Mouse (Mus musculus): ENCODE data around the gene Gh.

Gh gene

DNA sequence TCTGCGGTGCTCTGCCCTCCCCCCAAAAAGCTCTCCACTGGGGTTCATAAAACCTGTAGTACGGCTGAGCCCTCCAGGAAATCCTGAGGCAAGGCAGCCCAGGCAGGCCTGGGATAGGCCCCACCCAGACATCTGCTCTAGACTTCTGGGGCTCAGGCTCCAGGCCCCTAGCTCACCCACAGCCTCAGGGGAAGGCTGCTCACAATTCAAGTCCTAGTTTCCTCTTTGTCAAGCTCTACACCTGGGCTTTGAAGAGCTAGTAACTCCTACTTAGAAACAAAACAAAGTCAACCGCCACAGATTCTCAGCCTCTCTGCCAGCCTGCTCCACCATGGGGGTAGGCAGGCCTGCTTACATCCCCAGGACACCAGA lies 32.6 kb downstream of the Gh start:
- no peak for DNase-seq (ENCODE audit: low spot score)

DNA sequence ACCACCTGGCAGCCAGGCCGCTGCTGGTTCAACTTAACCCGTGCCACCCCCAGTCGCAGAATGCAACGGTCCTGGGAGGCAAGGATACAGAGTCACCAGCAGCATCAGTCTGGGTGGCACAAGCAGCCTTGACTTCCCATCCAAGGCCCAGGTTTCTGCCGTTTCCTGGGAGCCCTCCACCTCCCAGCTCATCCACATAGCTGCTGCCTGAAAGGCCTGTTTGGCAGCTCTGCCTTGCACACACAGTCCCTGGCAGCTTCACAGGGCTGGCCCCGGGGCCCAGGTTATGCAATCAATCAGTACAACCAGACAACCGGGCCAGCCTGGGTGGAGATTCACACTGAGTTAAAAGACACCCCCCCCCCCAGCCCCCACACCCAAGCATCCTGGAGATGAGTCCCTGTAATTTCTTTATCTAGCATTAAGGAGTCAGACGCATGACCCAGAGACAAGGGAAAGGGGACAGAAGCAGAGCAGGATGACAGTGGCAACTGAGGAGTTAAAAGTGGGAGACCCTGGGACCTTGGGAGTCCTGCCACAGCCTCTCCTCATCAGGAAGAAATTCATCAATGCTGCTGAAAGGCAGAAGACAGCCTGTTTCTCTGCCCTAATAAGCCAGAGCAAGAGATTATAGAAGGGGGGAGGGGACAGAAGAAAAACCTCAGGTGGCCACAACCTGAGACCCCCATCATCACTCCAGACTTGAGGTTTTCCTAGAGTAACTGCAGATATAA lies 33.2 kb downstream of the Gh start:
- no peak for DNase-seq (ENCODE audit: low spot score)

DNA sequence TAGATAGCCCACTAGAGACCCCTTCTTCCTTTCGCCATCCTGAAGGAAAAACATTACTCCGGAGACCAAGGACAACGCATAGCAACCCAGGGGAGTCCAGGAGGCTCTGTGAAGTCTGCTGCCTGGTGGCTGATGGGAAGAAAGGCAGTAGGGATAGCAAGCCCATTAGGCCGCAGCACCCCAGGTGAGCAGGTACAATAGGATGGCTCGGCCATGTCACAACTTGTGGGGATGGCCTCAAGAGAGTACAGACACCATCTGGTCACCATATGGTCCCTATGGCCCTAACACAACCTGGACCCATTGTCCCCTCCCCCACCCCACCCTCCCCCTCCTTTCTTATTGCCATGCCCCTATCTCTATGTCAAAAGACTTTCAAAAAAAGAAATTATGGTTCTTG lies 33.8 kb downstream of the Gh start:
- DNase-seq (ENCODE audit: low spot score): no peak

DNA sequence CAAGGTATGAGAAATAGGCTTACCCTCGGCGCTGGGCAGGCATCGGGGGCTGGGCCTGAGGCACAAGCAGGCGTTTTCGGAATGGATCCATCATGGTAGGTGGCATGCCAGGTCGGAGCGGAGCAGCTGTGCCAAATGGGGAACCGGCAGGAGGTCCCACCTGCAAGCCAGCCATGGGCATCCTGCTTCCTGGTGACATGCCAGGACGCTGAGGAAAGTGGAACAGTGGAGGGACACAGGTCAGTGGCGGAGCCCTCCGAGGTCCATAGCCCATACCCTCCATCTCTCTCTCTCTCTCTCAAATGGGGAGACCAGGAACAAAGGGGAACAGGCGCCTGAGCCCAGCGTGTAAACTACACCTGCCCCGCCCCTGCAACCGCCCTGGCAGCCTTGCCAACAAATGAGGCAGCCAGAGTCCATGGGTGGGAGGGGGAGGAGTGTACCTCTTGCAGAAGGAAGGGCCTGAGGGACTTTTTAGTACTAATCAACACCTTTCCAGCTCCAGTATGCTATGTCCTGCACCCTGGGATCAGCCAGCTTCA lies 34.3 kb downstream of the Gh start:
- DNase-seq (ENCODE audit: low spot score): no peak

DNA sequence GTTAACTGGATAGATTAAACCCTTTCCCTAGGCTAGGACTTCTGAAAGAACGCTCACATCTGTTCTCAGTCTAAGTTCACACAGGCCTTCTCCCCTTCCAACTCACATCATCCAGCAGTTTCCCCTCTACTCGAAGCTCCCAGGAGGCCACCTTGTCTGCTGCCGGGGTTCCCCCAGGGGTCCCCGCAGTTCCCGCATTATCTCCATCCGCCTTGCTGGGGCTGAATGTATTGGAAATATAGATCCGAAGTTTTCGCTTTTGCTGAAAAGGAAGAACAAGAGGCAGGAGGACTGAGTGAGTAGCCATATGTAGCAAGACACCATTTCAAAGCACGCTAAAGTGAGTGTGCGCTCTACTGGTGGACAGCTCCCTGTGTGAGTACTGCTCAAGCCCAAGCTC lies 35.2 kb downstream of the Gh start:
- no peak for DNase-seq (ENCODE audit: low spot score)

DNA sequence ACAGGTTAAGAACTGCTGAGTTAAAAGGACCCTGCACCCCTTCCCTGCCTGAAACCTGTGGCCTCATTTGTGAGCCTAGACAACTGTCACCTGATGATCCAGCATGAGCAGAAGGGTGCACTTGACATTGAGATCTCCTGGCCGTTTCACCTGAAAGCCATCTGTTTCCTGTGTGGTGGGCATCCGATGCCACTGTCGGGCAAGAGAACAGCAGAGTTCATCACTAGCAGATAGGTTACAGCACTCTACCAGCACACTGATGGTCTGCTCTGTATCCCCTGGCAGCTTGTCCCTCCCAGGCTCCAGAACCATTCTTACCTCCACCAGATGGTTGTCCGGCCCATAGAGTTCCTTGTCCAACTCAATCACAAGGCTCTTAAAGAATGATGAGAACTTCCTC lies 36.1 kb downstream of the Gh start:
- no peak for DNase-seq (ENCODE audit: low spot score)

DNA sequence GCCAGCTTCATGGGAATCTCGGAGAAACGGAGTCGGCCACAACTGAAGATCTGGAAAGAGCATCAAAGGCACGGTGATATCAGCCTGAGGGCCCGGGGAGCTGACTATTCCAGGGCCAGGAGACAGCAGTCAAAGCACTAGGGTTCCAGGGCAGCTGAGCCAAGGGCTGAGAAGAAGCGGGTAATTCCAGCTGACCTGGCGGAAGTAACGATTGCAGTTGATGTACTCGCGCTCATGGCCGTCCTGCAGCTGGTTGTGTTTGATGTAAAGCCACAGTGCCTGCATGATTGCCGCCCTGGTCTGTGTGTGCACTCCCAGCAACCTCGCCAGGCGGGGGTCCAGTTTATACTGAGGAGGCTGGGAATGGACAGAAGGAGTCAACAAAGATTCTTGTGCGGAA lies 36.7 kb downstream of the Gh start:
- DNase-seq (ENCODE audit: low spot score): no peak

DNA sequence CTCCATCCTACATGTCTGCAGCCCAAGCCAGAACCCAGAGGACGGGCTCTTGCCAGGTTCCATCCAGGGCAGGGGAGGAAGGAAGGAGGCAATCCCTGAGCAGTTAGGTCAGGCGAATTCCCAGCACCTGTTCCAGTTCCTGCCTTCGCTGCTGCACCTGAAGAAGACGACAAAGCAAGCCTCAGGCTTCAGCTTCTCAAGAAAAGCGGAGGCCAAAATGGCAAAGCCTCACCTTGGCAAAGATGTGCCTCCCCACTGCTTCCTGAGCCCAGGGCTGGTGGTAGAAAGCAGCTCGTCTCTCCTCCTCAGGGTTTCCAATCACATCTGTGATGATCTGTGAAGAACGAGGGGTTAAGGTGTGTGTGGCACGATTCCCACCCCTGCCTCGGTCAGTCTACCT lies 37.7 kb downstream of the Gh start:
- no peak for DNase-seq (ENCODE audit: low spot score)

DNA sequence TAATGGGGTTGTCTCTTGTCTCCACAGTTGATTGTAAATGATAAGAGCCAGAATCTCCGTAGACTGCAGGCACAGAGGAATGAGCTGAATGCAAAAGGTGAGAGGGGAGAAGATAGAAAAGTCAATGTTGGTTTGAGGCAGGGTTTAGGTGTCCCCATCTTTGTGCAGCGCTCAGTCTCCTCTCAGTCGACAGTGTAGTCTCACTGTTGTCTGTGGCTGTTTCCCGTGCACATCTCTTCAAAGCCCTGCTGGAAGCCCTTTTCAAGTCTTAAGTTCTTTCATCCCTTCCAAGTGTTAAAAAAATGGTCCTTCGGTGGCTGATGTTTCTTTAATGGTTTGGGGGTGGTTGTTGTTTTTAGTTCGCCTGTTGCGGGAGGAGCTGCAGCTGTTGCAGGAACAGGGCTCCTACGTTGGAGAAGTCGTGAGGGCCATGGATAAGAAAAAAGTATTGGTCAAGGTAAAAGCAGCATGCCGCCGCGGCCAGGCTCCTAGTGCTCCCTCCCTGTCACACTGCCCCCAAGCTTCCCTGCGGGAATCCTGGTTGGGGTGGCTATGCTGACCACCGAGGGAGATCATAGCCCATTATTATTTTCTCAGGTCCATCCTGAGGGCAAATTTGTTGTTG lies 40.7 kb downstream of the Gh start:
- no peak for DNase-seq (ENCODE audit: low spot score)

DNA sequence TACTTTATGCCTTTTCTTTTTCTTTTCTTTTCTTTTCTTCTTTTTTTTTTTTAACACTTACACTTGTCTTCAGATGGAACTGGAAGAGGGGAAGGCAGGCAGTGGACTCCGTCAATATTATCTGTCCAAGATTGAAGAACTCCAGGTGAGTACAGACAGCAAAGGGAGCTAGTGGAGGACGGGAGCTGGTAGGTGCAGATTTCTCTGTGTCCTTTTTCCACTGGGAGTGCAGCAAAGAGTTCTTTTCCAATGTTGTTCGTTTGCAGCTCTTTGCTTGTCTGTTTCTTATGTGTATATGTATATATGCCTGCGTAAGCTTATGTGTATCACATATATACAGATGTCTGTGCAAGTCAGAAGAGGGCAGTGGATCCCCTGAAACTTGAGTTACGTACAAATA lies 44.9 kb downstream of the Gh start:
- DNase-seq (ENCODE audit: low spot score): no peak

DNA sequence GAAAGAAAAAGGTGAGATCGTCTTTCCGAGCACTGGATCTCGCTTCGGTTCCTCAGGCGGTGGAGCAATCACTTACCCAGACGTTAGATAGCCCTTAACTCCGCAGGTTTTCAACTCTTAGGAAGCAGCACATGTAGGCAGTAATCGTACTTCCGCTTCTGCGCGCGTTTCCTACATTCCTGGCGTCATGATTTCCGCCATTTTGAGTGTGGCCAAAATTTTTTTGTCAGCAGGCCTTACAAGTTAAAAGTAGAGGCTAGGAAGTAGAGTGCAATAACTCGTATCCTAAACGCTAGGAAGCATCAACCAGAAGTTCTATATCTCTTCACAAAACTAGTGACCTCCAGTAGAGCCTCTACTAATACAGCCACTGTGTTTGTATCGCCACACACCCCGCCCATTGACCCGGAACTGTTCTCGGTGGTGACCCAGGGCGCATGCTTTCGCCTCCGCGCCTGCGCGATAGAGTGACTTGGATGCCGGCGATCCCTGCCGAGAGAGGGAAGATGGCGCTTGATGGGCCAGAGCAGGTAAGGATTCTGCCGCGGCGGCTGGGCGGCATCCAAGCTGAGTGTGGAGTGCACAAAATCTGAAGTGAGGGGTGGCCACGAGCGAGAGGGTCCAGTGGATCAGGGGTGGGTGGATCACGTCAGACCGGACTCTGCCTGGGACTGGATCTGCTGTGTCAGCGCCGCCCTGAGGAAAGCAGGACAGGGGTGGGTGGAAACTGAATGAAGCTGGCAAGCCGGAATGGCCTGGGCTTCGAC lies 45.8 kb downstream of the Gh start, which contains the start of the genes Ftsj3 and Psmc5:
TSS of gene Ftsj3 (minus strand) at position 395 of the 767 bp plus-strand sequence.
TSS of gene Psmc5 (plus strand) at position 470 of the 767 bp plus-strand sequence.
- DNase-seq (ENCODE audit: low spot score): peak; percentile 98

DNA sequence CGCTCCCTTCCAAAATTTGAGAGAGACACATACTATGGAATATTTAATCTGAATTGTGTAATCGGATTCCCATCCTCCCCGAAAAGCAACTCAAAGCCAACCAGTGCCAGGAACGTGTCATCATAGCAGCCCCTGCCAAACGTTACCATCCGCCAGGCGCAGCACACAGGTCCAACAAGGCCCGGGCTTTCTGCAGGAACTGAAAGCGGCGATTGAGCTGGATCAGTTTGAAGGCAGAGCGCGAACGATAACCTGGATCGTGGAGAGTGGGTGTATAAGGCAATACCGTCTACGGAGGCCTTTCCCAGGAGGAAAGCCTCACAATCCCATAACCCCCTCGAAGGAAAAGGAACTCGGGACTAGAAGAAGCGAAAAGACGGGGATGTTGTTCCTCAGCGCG lies 46.5 kb downstream of the Gh start:
- no peak for DNase-seq (ENCODE audit: low spot score)

DNA sequence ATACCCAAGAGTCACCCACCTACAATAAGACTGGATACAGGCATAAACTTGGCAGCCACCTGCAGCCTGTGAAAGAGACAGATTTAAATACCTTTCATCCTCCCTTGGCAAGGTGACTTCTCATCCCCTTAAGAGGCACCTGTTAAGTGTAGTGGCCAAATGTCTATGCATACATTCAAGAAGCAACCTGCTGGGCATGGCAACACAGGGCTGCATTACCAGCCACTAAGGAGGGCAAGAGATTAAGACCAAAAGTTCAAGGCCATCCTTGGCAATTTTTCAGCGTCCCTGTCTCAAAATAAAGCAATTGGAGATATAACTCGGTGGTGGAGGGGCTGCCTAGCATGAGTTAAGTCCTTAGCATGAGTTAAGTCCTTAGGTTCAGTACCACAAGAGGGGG lies 46.9 kb downstream of the Gh start:
- DNase-seq (ENCODE audit: low spot score): no peak

All from spleen, adult 12 weeks (tissue).